Mouse (Mus musculus) liver, postnatal 0 days (tissue): ENCODE results near the gene Strip1.

ENCODE experiments used
- CTCF ChIP-seq: sonication (generic); IDR thresholded peaks from 2 replicates; pipeline ENCODE4 v1.5.1; 2016; ENCODE audit warnings: antibody characterized with exemption, low read depth
- EP300 ChIP-seq: IDR thresholded peaks from 2 replicates; pipeline ENCODE4 v1.6.1; 2016; ENCODE audit warnings: antibody characterized with exemption, low read depth, mild to moderate bottlenecking

DNA sequence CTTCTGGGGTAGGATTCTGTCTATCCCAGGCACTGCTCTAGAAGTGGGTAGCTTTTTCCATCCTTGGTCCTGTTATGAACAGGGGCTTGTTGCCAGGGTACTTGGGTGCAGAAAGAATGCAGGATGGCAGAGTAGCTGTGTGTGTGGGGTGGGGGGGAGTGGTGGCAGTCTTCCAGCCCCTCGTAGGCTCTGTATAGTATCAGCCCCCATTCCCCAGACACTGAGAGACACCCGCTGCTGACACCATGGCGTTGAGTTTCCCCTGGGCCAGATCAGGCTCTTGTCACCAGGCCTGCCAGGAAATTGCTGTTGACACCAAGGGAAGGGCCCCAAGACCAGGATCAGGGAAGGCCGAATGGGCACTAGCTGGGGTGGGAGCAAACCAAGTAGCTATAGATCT lies 62.8 kb downstream of the Strip1 start:
- TF ChIP-seq EP300, result no peak
- no peak for TF ChIP-seq CTCF
